Mouse (Mus musculus): ENCODE results near the gene Atad2b. TPM values are rescaled to one million over a fixed set of nuclear protein-coding genes. Genes with fewer than 3 reads are reported as not detected.
"Not testable (repeated sequence)": the region's sequence is repeated elsewhere in the genome, so short reads cannot be mapped to it uniquely, and the experiment has no call there.

Gene Atad2b
- total RNA-seq, 1 experiment from 2014 or later = 40.0 TPM

GRCm38 (mm10) chr12:5008638-5009037 lies 91.5 kb downstream of the Atad2b start:
- ATAC-seq (replicated peaks in 1 of 2; ENCODE audit: insufficient read depth in 1 of 2, low FRiP score in 2 of 2, low TSS enrichment in 1 of 2, low read depth in 1 of 2, poor library complexity in 2 of 2, severe bottlenecking in 2 of 2) = not testable (repeated sequence)

GRCm38 (mm10) chr12:5025226-5025861 lies 108.2 kb downstream of the Atad2b start:
- ATAC-seq (replicated peaks in 1 of 2; ENCODE audit: insufficient read depth in 1 of 2, low FRiP score in 2 of 2, low TSS enrichment in 1 of 2, low read depth in 1 of 2, poor library complexity in 2 of 2, severe bottlenecking in 2 of 2) = no peak

- no peak for ATAC-seq (replicated peaks in 1 of 2; ENCODE audit: insufficient read depth in 1 of 2, low FRiP score in 2 of 2, low TSS enrichment in 1 of 2, low read depth in 1 of 2, poor library complexity in 2 of 2, severe bottlenecking in 2 of 2)
Measured at GRCm38 (mm10) chr12:5029035-5029434, 111.9 kb downstream of the Atad2b start.

- ATAC-seq (replicated peaks in 1 of 2; ENCODE audit: insufficient read depth in 1 of 2, low FRiP score in 2 of 2, low TSS enrichment in 1 of 2, low read depth in 1 of 2, poor library complexity in 2 of 2, severe bottlenecking in 2 of 2) = no peak
Measured at GRCm38 (mm10) chr12:5038008-5038407, 120.9 kb downstream of the Atad2b start.

GRCm38 (mm10) chr12:5044141-5044540 lies 127.0 kb downstream of the Atad2b start:
- no peak for ATAC-seq (replicated peaks in 1 of 2; ENCODE audit: insufficient read depth in 1 of 2, low FRiP score in 2 of 2, low TSS enrichment in 1 of 2, low read depth in 1 of 2, poor library complexity in 2 of 2, severe bottlenecking in 2 of 2)

GRCm38 (mm10) chr12:5048104-5048503 lies 131.0 kb downstream of the Atad2b start:
- ATAC-seq (replicated peaks in 1 of 2; ENCODE audit: insufficient read depth in 1 of 2, low FRiP score in 2 of 2, low TSS enrichment in 1 of 2, low read depth in 1 of 2, poor library complexity in 2 of 2, severe bottlenecking in 2 of 2) = no peak

GRCm38 (mm10) chr12:5067590-5067989 lies 150.4 kb downstream of the Atad2b start:
- ATAC-seq (replicated peaks in 1 of 2; ENCODE audit: insufficient read depth in 1 of 2, low FRiP score in 2 of 2, low TSS enrichment in 1 of 2, low read depth in 1 of 2, poor library complexity in 2 of 2, severe bottlenecking in 2 of 2) = no peak

GRCm38 (mm10) chr12:5070131-5070530 lies 153.0 kb downstream of the Atad2b start:
- no peak for ATAC-seq (replicated peaks in 1 of 2; ENCODE audit: insufficient read depth in 1 of 2, low FRiP score in 2 of 2, low TSS enrichment in 1 of 2, low read depth in 1 of 2, poor library complexity in 2 of 2, severe bottlenecking in 2 of 2)

GRCm38 (mm10) chr12:5073191-5073590 lies 156.0 kb downstream of the Atad2b start:
- ATAC-seq (replicated peaks in 1 of 2; ENCODE audit: insufficient read depth in 1 of 2, low FRiP score in 2 of 2, low TSS enrichment in 1 of 2, low read depth in 1 of 2, poor library complexity in 2 of 2, severe bottlenecking in 2 of 2) = no peak

GRCm38 (mm10) chr12:5081480-5081879 lies 164.3 kb downstream of the Atad2b start:
- no peak for ATAC-seq (replicated peaks in 1 of 2; ENCODE audit: insufficient read depth in 1 of 2, low FRiP score in 2 of 2, low TSS enrichment in 1 of 2, low read depth in 1 of 2, poor library complexity in 2 of 2, severe bottlenecking in 2 of 2)

GRCm38 (mm10) chr12:5084714-5085113 lies 167.6 kb downstream of the Atad2b start:
- no peak for ATAC-seq (replicated peaks in 1 of 2; ENCODE audit: insufficient read depth in 1 of 2, low FRiP score in 2 of 2, low TSS enrichment in 1 of 2, low read depth in 1 of 2, poor library complexity in 2 of 2, severe bottlenecking in 2 of 2)

- ATAC-seq (replicated peaks in 1 of 2; ENCODE audit: insufficient read depth in 1 of 2, low FRiP score in 2 of 2, low TSS enrichment in 1 of 2, low read depth in 1 of 2, poor library complexity in 2 of 2, severe bottlenecking in 2 of 2) = no peak
Measured at GRCm38 (mm10) chr12:5087787-5088519, 170.8 kb downstream of the Atad2b start.

GRCm38 (mm10) chr12:5088639-5089038 lies 171.5 kb downstream of the Atad2b start:
- ATAC-seq (replicated peaks in 1 of 2; ENCODE audit: insufficient read depth in 1 of 2, low FRiP score in 2 of 2, low TSS enrichment in 1 of 2, low read depth in 1 of 2, poor library complexity in 2 of 2, severe bottlenecking in 2 of 2) = no peak

Other genes with a start within 250 kb of the Atad2b start
- gene Fam228a, start 178.9 kb upstream of the Atad2b start, total RNA-seq (2017) = not detected in 2 replicates
- gene Pfn4, start 148.3 kb upstream of the Atad2b start, total RNA-seq (2017) = 1.5 and 3.5 TPM in 2 replicates
- gene Fam228b, start 148.1 kb upstream of the Atad2b start, total RNA-seq (2017) = 0.79 and 3.5 TPM in 2 replicates
- gene Sf3b6, start 99.8 kb upstream of the Atad2b start, total RNA-seq (2017) = 145 and 178 TPM in 2 replicates
- gene Fkbp1b, start 75.8 kb upstream of the Atad2b start, total RNA-seq (2017) = 2.0 and 4.0 TPM in 2 replicates
- 10.7 and 16.7 TPM in 2 replicates for gene Wdcp, start 74.0 kb upstream of the Atad2b start, total RNA-seq (2017)
- gene Mfsd2b, start 43.0 kb upstream of the Atad2b start, total RNA-seq (2017) = 7.1 and 22.7 TPM in 2 replicates
- gene Ubxn2a, start 9.6 kb upstream of the Atad2b start, total RNA-seq (2017) = 55.7 and 61.0 TPM in 2 replicates

Measured in hematopoietic stem cell, adult 5-6 weeks (primary cell).